Comparison of ENCODE assay signal across 9 mouse cellular contexts in genomic region chr11:88481602-88482161, GRCm38 (mm10).
DNase-seq lines count a peak whose midpoint lies in the region; ATAC-seq lines count a peak whose summit lies in the region.
"Had no signal": no experiment of that assay in that cellular context is flagged by ENCODE, and none has a peak within 500 bp of the region (broad histone marks: within the 10 kb centered on the region; RNA-seq: fewer than 3 reads in every experiment).

No protein-coding gene starts in this region.

- no peak for ATAC-seq in heart, embryonic 14.5 days (ENCODE audit: insufficient number of reproducible peaks, insufficient read depth, low FRiP score, low read depth)
- ATAC-seq in embryonic facial prominence, embryonic 14.5 days (ENCODE audit: low read depth): peak; percentile 78
- no peak for ATAC-seq in limb, embryonic 12.5 days (ENCODE audit: insufficient number of reproducible peaks, insufficient read depth, low FRiP score, low TSS enrichment, low read depth)
- ATAC-seq in stomach, embryonic 14.5 days (ENCODE audit: insufficient number of reproducible peaks, insufficient read depth, low FRiP score, low read depth): peak; percentile 85

- DNase-seq in heart, postnatal 36 days: no peak
- peak; percentile 83 for DNase-seq in brain, adult 2 months (ENCODE audit: low read depth, low spot score)
- DNase-seq in embryonic facial prominence, embryonic 14.5 days (ENCODE audit: low spot score): peak; percentile 89
- no peak for DNase-seq in MN1 (ENCODE audit: low spot score)
- no peak for DNase-seq in gastrocnemius, postnatal 10 days

- H3K36me3 ChIP-seq in heart, embryonic 14.5 days (ENCODE audit: control insufficient read depth, insufficient read depth, low read length): peaks cover 17% of the 10 kb centered on the region; the same call in 1 of the 2 replicates
- peaks cover 15% of the 10 kb centered on the region; the same call in 1 of the 2 replicates for H3K36me3 ChIP-seq in embryonic facial prominence, embryonic 14.5 days (ENCODE audit: control insufficient read depth, insufficient read depth, low read length)
- peaks cover 12% of the 10 kb centered on the region; the same call in 1 of the 2 replicates for H3K36me3 ChIP-seq in limb, embryonic 12.5 days
- H3K36me3 ChIP-seq in stomach, embryonic 14.5 days (ENCODE audit: control insufficient read depth, insufficient read depth, low read length): no peaks in the 10 kb centered on the region

- intact Hi-C loops in heart, postnatal 36 days (cut with DNase I): no loop called here

- 58% methylated on average over 7 of the region's 7 CpGs for WGBS in heart, embryonic 14.5 days
- WGBS in embryonic facial prominence, embryonic 14.5 days: 48% methylated on average over 7 of the region's 7 CpGs
- WGBS in limb, embryonic 12.5 days: 62% methylated on average over 7 of the region's 7 CpGs
- 55% methylated on average over 7 of the region's 7 CpGs for WGBS in stomach, embryonic 14.5 days

- H3K4me3 ChIP-seq in heart, embryonic 14.5 days (ENCODE audit: control insufficient read depth in 1 of 2, insufficient read depth in 1 of 2, low read depth in 1 of 2, low read length in 2 of 2): no peak overlapping the region
- no peak overlapping the region for H3K4me3 ChIP-seq in embryonic facial prominence, embryonic 14.5 days (ENCODE audit: low read depth, low read length)
- no peak overlapping the region for H3K4me3 ChIP-seq in limb, embryonic 12.5 days (replicated peaks)
- no peak overlapping the region for H3K4me3 ChIP-seq in stomach, embryonic 14.5 days (ENCODE audit: low read depth, low read length)

- peak overlapping the region; percentile 60 for H3K9ac ChIP-seq in heart, embryonic 14.5 days (ENCODE audit: low read length)
- H3K9ac ChIP-seq in embryonic facial prominence, embryonic 14.5 days (ENCODE audit: low read depth, low read length): peak overlapping the region; percentile 0; the same call in 1 of the 2 replicates
- H3K9ac ChIP-seq in limb, embryonic 12.5 days (replicated peaks): peak overlapping the region; percentile 4; the same call in 1 of the 2 replicates
- no peak overlapping the region for H3K9ac ChIP-seq in stomach, embryonic 14.5 days (replicated peaks; ENCODE audit: low read depth, low read length)

- H3K27me3 ChIP-seq in heart, embryonic 14.5 days (ENCODE audit: control insufficient read depth, insufficient read depth, low read length): no peaks in the 10 kb centered on the region
- H3K27me3 ChIP-seq in embryonic facial prominence, embryonic 14.5 days (replicated peaks; ENCODE audit: control insufficient read depth, insufficient read depth, low read length): no peaks in the 10 kb centered on the region
- H3K27me3 ChIP-seq in limb, embryonic 12.5 days: no peaks in the 10 kb centered on the region
- no peaks in the 10 kb centered on the region for H3K27me3 ChIP-seq in stomach, embryonic 14.5 days (ENCODE audit: control insufficient read depth, insufficient read depth, low read length)

- H3K27ac ChIP-seq in heart, embryonic 14.5 days (replicated peaks in 1 of 2; ENCODE audit: control insufficient read depth in 1 of 2, insufficient read depth in 1 of 2, low read depth in 2 of 2, low read length in 2 of 2): peak overlapping the region; percentile 42 to 60
- H3K27ac ChIP-seq in embryonic facial prominence, embryonic 14.5 days (replicated peaks; ENCODE audit: low read depth, low read length): peak overlapping the region; percentile 73
- H3K27ac ChIP-seq in limb, embryonic 12.5 days: 0 out of 2 replicates have a peak overlapping the region, but pooled peaks have one; percentile 72
- H3K27ac ChIP-seq in stomach, embryonic 14.5 days (ENCODE audit: low read length): peak overlapping the region; percentile 74
- H3K27ac ChIP-seq: macrophage had no signal

- H3K4me2 ChIP-seq in heart, embryonic 14.5 days (ENCODE audit: low read length): no peak overlapping the region
- no peak overlapping the region for H3K4me2 ChIP-seq in embryonic facial prominence, embryonic 14.5 days (ENCODE audit: low read depth, low read length)
- H3K4me2 ChIP-seq in limb, embryonic 12.5 days: peak overlapping the region; percentile 3
- H3K4me2 ChIP-seq in stomach, embryonic 14.5 days (replicated peaks; ENCODE audit: low read depth, low read length): peak overlapping the region; percentile 15

- peaks cover 29 to 71% of the 10 kb centered on the region in 2 experiments for H3K4me1 ChIP-seq in heart, embryonic 14.5 days (ENCODE audit: control insufficient read depth in 2 of 2, insufficient read depth in 2 of 2, low read length in 2 of 2)
- peaks cover 18% of the 10 kb centered on the region for H3K4me1 ChIP-seq in embryonic facial prominence, embryonic 14.5 days (ENCODE audit: control insufficient read depth, insufficient read depth, low read length)
- H3K4me1 ChIP-seq in limb, embryonic 12.5 days (replicated peaks): peaks cover 49% of the 10 kb centered on the region
- H3K4me1 ChIP-seq in stomach, embryonic 14.5 days (ENCODE audit: control insufficient read depth, insufficient read depth, low read length): peaks cover 28% of the 10 kb centered on the region

- H3K9me3 ChIP-seq in heart, embryonic 14.5 days (ENCODE audit: control insufficient read depth, low read length): no peaks in the 10 kb centered on the region
- H3K9me3 ChIP-seq in embryonic facial prominence, embryonic 14.5 days (ENCODE audit: control insufficient read depth, low read length): no peaks in the 10 kb centered on the region
- H3K9me3 ChIP-seq in limb, embryonic 12.5 days: no peaks in the 10 kb centered on the region
- H3K9me3 ChIP-seq in stomach, embryonic 14.5 days (ENCODE audit: control insufficient read depth, low read depth, low read length): no peaks in the 10 kb centered on the region

Comparison
In these comparisons a context has a peak if more than half of its experiments do, and no peak if none do; other contexts are left out.
1. ATAC-seq: peak in embryonic facial prominence, embryonic 14.5 days (single experiment) and stomach, embryonic 14.5 days (single experiment); none in heart, embryonic 14.5 days (single experiment) and limb, embryonic 12.5 days (single experiment).
2. H3K4me2 ChIP-seq: peak in limb, embryonic 12.5 days (single experiment) and stomach, embryonic 14.5 days (single experiment); none in heart, embryonic 14.5 days (single experiment) and embryonic facial prominence, embryonic 14.5 days (single experiment).
3. DNase-seq: peak in brain, adult 2 months (single experiment) and embryonic facial prominence, embryonic 14.5 days (single experiment); none in heart, postnatal 36 days (0 of 2), MN1 (single experiment) and gastrocnemius, postnatal 10 days (single experiment).
4. Peak in every context shown above with its lines, with median percentiles within 50 percentile points of each other: H3K27ac ChIP-seq.